Mouse (Mus musculus) embryo, embryonic 10 days (tissue): ENCODE data around the gene Adk.

Source experiments
- DNase-seq: peaks from one replicate; pipeline ENCODE4 v3.0.0-alpha.2; 2015; ENCODE audit warnings: low spot score

Adk gene

DNA sequence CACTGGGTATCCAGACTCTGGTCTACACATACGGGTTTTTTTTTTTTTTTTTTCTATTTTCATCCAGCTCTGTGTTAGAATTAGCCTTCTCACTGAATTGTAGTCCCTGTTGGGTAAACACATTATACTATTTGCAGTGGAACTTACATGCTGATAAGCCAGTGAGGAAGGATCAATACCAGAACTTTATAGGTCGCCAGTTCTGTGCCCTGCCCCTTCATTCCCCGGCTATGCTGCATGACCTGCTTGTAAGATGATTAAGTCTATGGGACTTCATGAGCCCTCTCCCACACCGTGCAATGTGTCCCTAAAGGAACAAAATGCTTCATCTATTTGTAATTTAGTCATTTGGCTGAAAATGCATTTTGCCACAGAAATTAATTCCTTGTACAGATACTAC lies 219.1 kb downstream of the Adk start:
- DNase-seq, result no peak

GRCm38 (mm10) chr14:21275786-21276185 lies 223.4 kb downstream of the Adk start:
- no peak for DNase-seq

GRCm38 (mm10) chr14:21278290-21278689 lies 225.9 kb downstream of the Adk start:
- DNase-seq, result no peak

DNA sequence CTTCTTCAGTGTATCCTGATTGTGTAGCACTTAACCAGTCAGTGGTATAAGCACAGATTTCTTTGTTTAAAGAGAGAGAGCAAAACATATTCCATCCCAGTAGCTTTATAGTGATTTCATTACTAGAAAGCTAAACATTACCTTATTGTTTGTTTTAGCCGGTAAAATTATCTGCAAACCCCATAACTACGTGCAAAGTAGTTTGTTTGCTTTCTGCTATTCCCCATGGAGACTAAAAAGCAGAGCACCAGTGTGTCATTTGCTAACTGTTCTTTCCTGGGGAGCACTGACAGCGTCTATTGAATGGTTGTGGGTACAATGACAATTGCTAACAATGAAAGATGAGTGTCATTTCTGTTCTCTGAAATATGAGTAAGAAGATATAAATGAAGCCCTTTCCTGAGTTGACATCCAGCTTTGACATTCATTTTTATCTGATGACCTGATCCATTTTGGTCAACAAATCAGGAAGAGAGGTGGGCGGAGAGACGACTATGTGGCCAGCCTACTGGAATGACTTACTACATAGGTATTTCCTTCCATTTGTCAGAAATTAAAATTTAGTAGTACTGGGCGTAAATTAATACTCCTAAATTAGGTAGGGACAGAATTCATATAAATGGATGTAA lies 226.6 kb downstream of the Adk start:
- no peak for DNase-seq

DNA sequence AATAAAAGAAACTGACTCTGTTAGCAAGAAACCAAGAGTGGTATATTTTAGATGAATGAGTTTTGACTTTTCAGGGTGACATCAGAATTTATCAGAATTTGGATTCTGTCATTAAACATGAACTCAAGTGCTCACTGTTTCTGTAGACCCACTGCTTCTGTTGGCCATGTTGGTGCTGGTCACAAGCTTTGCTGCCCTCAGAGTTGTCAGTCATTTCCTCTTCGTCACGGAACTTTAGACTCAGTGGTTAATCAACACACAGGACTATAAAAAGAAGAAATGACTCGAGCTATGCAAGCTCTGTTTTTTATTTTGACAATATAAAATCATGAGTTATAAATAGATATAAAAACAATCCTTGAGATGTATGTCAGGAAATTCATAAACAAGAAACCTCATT lies 228.1 kb downstream of the Adk start:
- no peak for DNase-seq

DNA sequence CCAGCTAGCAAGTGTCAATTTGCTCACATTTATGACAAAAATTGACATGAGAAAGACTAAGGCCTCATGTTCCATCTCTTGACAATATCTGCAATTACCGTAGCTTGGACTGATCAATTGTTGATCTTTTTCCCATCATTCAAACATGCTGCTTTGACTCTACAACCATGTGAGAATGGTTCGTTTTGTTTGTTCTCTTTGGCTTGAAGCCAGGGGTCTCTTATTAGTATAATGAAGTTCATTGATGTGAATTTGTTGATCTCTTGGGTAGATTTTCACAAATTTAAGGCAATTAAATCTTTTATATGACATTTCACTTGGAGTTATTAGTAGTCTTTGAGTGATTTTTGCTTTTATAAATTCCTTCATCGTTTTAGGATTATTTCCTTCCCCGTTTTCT lies 229.1 kb downstream of the Adk start:
- DNase-seq, result no peak

DNA sequence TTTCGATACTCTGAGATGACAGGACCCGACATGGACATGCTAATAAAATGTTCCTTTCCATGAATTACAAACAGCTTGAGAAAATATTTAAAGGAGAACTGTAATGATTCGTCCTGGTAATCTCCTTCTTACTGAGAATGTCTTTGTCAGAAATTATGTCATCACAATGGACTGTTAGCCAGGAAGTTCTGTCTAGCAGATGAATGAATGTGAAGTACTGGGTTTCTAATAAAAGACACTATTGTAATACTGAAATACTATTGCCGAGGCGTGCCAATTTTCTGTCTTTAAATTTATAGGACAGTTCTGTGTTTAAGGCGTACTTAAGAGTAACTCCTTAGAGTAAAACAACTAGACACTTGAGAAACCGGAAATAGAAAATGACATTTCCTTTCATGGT lies 231.7 kb downstream of the Adk start:
- DNase-seq, result no peak

DNA sequence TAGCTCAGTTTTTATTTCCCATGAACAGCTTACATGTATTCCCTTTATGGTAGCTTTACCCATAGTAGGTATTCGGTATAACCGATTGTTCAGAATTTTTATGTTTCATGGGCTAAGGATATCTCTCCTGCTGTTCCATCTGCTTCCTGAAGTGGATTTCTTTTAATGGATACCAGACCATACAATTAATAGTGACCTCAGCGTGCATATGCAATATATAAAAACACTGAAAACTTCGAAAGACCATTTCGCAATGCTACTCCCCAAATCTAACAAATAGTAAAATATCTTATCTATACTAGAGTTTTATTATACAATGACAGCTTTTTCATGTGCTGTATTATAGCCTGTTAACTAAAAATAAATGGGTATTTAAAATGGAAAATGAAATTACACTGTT lies 232.5 kb downstream of the Adk start:
- no peak for DNase-seq

DNA sequence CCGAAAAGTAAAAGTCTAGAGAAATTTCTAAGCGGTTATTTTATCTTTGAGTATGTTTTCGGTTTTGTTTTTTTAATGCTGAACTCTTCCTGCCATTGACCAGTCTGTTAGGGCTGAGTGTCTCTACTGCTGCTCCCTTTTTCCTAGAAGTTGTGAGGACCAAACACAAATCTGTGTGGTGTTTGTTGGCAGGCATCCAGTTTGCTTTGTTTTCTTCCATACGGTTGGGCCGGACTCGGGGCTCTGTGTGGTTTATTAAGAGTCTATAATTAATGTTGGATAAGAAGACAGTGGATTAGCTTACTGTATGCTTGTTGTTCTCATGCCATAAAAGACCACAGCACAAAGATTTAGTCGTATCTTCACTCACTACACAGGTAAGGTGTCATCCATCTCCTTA lies 233.9 kb downstream of the Adk start:
- DNase-seq, result no peak

DNA sequence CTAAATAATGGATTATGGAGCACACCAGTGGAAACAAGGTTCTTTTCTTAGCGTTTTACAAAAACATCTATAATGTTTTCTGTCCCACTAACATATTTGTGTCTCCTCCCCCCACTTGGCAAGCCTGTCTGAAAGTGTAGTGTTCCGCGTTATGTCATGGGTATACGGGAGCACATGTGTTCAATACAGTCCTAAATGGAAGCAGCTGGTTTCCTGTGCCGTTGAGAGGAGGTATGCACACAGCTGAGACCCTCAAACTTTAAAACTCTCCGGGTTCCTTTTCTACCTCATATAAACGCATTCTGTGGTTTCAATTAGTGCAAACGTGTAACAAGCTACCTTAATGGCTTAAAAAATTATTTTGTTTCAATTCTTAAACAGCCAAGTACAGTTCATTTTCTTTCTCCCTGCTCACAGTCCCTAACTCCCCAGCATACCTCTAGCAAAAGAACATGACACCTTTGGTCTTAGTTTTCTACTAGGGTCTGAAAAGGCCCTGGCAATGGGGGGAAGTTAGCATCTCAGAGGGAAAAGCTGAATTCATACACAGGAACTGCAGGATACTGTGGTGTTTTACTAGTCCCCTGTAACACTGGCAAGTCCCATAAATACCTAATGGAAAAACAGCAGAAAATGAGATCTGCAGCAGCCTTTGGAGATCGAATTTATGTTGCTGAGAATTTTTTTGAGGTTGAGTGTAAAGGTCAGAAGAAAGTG lies 235.5 kb downstream of the Adk start:
- DNase-seq, result peak; percentile 65

DNA sequence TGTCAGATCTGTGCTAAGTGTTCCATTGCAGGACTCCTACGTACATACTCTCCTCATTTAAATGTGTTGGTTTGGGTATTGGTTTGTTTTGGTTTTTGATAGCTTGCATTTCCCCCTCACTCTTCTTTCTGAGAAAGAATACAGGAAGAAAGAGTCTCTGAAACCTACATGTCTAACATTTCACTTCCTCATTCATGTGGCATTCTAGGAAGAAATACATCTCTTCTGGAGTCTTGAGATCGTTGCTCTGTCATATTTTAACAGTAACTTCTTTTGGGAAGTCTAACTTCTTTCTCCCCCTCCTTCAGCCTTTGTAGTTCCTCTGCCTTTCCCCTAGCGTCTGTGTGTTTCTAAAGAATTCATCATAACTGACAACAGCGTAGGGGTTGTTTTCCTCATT lies 247.4 kb downstream of the Adk start:
- DNase-seq, result no peak

- DNase-seq, result no peak
Observed at GRCm38 (mm10) chr14:21304815-21305214, 252.4 kb downstream of the Adk start.

GRCm38 (mm10) chr14:21308349-21308936 lies 256.1 kb downstream of the Adk start:
- DNase-seq, result no peak

DNA sequence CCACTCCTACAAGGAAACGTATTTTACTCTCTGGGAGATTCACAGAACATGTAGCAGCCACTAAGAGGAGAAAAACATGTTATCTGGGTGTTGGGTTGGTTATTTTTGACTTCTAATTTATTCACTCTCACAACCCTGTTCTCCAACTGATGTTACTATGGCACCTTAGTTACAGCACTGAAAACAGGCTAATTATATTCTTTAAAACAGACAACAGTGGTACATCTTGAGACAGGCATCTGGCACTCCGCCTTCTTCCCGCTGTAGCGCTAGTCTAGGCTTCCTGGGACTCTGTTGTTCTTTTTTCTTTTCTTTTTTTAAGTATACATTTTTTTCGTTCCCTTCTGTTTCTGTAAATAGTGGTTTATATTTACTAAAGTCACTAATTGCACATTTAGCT lies 258.2 kb downstream of the Adk start:
- no peak for DNase-seq

DNA sequence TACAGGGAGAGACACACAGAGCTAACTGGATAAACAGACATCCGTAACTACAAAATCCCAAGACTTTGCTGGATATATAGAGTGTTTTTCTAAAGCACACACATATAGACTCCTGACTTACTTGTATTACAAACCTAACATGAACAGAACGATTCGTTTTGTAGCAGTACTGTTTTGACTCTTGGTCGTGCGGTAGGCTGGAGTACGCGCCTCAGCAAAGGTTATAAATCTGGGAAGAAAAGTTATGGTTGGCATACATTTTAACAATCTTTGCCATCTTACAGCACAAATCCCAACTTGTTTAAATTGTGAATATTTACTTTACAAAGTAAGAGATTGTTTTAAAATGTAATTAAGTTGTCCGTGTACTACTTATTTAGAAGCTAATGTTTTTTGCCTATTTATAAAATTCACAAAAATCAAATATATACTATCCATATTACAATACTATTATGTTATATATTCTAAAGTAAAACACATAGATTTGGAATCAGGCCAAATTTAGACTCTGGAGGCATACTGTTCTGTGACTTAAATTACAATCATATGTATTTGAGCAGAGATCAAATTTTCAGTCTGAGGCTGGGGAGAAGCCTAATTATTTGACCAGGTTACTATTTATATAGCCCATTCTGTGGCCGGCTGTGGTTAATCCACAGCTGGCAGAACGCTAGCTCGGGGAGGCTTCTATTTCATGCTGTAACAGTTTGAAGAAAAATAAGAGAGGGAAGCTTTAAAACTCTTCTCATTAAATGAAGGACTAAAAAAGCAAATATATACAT lies 261.4 kb downstream of the Adk start:
- no peak for DNase-seq

- DNase-seq, result no peak
Observed at GRCm38 (mm10) chr14:21314466-21314865, 262.1 kb downstream of the Adk start.

DNA sequence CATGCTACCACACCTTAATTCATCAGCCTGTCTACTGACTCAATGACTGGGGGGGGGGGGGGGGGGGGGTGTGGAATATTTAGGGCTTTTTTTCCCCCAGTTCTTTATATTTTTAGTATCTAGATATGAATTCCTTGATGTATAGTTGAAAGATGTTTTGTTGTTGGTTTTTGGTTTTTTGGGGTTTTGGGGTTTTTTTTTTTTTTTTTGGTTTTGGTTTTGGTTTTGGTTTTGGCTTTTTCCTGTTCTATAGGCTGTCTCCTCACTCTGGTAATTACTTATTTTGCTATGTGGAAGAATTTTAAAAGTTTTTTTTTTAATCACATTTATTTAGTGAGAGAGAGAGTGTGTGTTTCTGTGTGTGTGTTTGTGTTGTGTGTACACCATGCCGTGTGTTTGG lies 282.5 kb downstream of the Adk start:
- no peak for DNase-seq

GRCm38 (mm10) chr14:21335691-21336314 lies 283.4 kb downstream of the Adk start:
- DNase-seq, result no peak

GRCm38 (mm10) chr14:21337948-21338347 lies 285.6 kb downstream of the Adk start:
- DNase-seq, result no peak

GRCm38 (mm10) chr14:21341195-21341594 lies 288.8 kb downstream of the Adk start:
- DNase-seq, result no peak

GRCm38 (mm10) chr14:21342984-21343383 lies 290.6 kb downstream of the Adk start:
- no peak for DNase-seq

DNA sequence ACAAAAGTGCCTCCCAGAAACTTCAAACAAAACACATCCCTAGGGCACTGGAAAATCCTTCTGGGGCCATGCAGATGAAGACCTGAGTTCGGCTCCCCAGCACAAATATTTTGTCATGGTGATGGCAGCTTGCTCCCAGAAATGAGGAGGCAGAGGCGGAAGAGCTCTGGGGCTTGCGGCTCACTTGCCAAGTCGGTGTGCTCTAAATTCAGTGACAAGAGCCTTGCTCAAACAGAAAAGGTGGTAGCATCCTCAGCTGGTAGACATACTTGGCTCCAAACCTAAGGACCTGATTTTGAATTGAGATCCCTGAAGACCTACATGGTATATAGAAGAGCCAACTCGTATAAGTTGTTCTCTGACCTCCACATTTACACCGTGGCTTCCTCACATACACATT lies 292.5 kb downstream of the Adk start:
- no peak for DNase-seq
